Mouse (Mus musculus) ES-Bruce4 (cell line): ENCODE data around the gene Olfr1414.

ENCODE experiments used
- CTCF ChIP-seq: IDR thresholded peaks from one replicate; pipeline ENCODE4 v1.8.1; 2011; ENCODE audit warnings: low read depth, low read length
- EP300 ChIP-seq: IDR thresholded peaks from 2 replicates; pipeline ENCODE4 v1.6.1; 2011; ENCODE audit warnings: low read depth, low read length; ENCODE audit not compliant: insufficient read depth
- POLR2A ChIP-seq: IDR thresholded peaks from one replicate; pipeline ENCODE4 v1.8.1; 2011; ENCODE audit warnings: low read length; ENCODE audit not compliant: insufficient read depth

- TF ChIP-seq EP300 (no peak), POLR2A (no peak), CTCF (no peak)
Measured at GRCm38 (mm10) chr1:92458416-92458815, 60.0 kb downstream of the Olfr1414 start.
